7 mouse cellular contexts compared by ENCODE assay signal in the genomic region with DNA sequence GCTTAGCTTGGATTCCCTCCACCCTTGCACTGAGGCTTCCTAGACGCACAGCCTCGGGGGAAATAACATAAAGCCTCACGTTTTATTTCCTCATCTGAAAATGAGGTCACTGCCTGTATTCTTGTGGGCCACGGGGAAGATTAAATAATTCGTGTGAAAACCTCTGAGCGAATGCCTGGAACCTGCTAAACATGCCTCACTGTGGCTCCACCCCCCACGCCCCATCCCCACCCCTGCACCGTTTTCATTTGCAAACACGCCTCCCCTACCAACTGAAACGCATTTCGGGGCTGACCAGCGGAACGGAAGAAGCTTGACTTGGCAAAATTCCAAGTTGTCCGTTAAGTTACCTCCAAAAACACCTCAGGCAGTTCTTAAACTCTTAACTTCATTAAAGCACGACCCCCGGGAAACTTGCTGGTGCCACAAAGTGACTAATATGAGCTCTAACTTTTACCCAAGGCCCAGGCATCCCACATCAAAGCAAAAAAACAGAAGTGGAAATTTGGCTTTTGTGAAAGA. TPM values are rescaled to one million over a fixed set of nuclear protein-coding genes. Genes with fewer than 3 reads are reported as not detected.
DNase-seq lines count a peak whose midpoint lies in the region; ATAC-seq and TF ChIP-seq lines count a peak whose summit lies in the region.

No protein-coding gene starts in this region.

- no peak for TF ChIP-seq CTCF in spleen, adult 2 months (IDR thresholded peaks at IDR 0.05; ENCODE audit: extremely low read depth, insufficient read depth, insufficient read length, insufficient replicate concordance)
- no peak for TF ChIP-seq CTCF in layer of hippocampus, adult 2 months (conservative IDR thresholded peaks at IDR 0.05)

- H3K9me3 ChIP-seq in embryonic facial prominence, embryonic 12.5 days: no peaks in the 10 kb centered on the region
- H3K9me3 ChIP-seq in intestine, embryonic 16.5 days (ENCODE audit: control insufficient read depth, low read length): no peaks in the 10 kb centered on the region
- H3K9me3 ChIP-seq in neural tube, embryonic 12.5 days: no peaks in the 10 kb centered on the region

- no peak overlapping the region for H3K4me3 ChIP-seq in spleen, adult 2 months (ENCODE audit: extremely low read depth, insufficient read depth, insufficient read length)
- H3K4me3 ChIP-seq in embryonic facial prominence, embryonic 12.5 days: peak overlapping the region; percentile 5; the same call in 1 of the 2 replicates
- H3K4me3 ChIP-seq in intestine, embryonic 16.5 days (ENCODE audit: low read length): peak overlapping the region; percentile 14; the same call in 1 of the 2 replicates
- no peak overlapping the region for H3K4me3 ChIP-seq in neural tube, embryonic 12.5 days
- no peak overlapping the region for H3K4me3 ChIP-seq in layer of hippocampus, adult 2 months

- no peak for TF ChIP-seq POLR2A in spleen, adult 2 months (IDR thresholded peaks at IDR 0.05; ENCODE audit: low read depth, low read length)

- H3K4me1 ChIP-seq in spleen, adult 2 months (ENCODE audit: control insufficient read depth, insufficient read depth, insufficient read length): peaks cover 31% of the 10 kb centered on the region; the same call in 1 of the 2 replicates
- H3K4me1 ChIP-seq in embryonic facial prominence, embryonic 12.5 days: peaks cover 17% of the 10 kb centered on the region
- H3K4me1 ChIP-seq in intestine, embryonic 16.5 days (ENCODE audit: control insufficient read depth, insufficient read depth, low read length): peaks cover 25% of the 10 kb centered on the region
- peaks cover 6% of the 10 kb centered on the region; the same call in 1 of the 2 replicates for H3K4me1 ChIP-seq in neural tube, embryonic 12.5 days

- peak overlapping the region; percentile 41 for H3K4me2 ChIP-seq in embryonic facial prominence, embryonic 12.5 days (replicated peaks)
- peak overlapping the region; percentile 52 for H3K4me2 ChIP-seq in intestine, embryonic 16.5 days (ENCODE audit: low read depth, low read length)
- peak overlapping the region; percentile 42 for H3K4me2 ChIP-seq in neural tube, embryonic 12.5 days (replicated peaks)

- DNase-seq in spleen, adult 2 months (ENCODE audit: low read depth in 1 of 2, low spot score in 2 of 2): no peak
- DNase-seq in spleen, postnatal 14 days (ENCODE audit: low spot score in 2 of 2): no peak
- DNase-seq in right cerebral cortex, postnatal 10 days (ENCODE audit: low spot score in 2 of 2): no peak
- no peak for DNase-seq in layer of hippocampus, adult 2 months (ENCODE audit: low spot score in 2 of 2)

- H3K27me3 ChIP-seq in spleen, adult 2 months (ENCODE audit: control insufficient read depth, insufficient read depth, low read length): no peaks in the 10 kb centered on the region
- no peaks in the 10 kb centered on the region for H3K27me3 ChIP-seq in embryonic facial prominence, embryonic 12.5 days
- H3K27me3 ChIP-seq in intestine, embryonic 16.5 days (replicated peaks; ENCODE audit: control insufficient read depth, insufficient read depth, low read length): no peaks in the 10 kb centered on the region
- H3K27me3 ChIP-seq in neural tube, embryonic 12.5 days (replicated peaks): no peaks in the 10 kb centered on the region

- peaks cover 8% of the 10 kb centered on the region; the same call in 1 of the 2 replicates for H3K36me3 ChIP-seq in spleen, adult 2 months (ENCODE audit: control insufficient read depth, insufficient read depth, low read length)
- no peaks in the 10 kb centered on the region for H3K36me3 ChIP-seq in embryonic facial prominence, embryonic 12.5 days
- no peaks in the 10 kb centered on the region for H3K36me3 ChIP-seq in intestine, embryonic 16.5 days (ENCODE audit: control insufficient read depth, insufficient read depth, low read length)
- H3K36me3 ChIP-seq in neural tube, embryonic 12.5 days: no peaks in the 10 kb centered on the region

- no peak for ATAC-seq in embryonic facial prominence, embryonic 12.5 days (ENCODE audit: insufficient number of reproducible peaks, insufficient read depth, low FRiP score, low TSS enrichment)
- ATAC-seq in intestine, embryonic 16.5 days: no peak
- no peak for ATAC-seq in neural tube, embryonic 12.5 days (ENCODE audit: low FRiP score, low read depth)

- H3K9ac ChIP-seq in embryonic facial prominence, embryonic 12.5 days: no peak overlapping the region
- H3K9ac ChIP-seq in intestine, embryonic 16.5 days (ENCODE audit: low read depth, low read length): 0 out of 2 replicates have a peak overlapping the region, but pooled peaks have one; percentile 14
- no peak overlapping the region for H3K9ac ChIP-seq in neural tube, embryonic 12.5 days

- H3K27ac ChIP-seq in spleen, adult 2 months (ENCODE audit: insufficient read depth, low read length): peak overlapping the region; percentile 37; the same call in 1 of the 2 replicates
- no peak overlapping the region for H3K27ac ChIP-seq in embryonic facial prominence, embryonic 12.5 days
- H3K27ac ChIP-seq in intestine, embryonic 16.5 days (ENCODE audit: low read length): no peak overlapping the region
- no peak overlapping the region for H3K27ac ChIP-seq in neural tube, embryonic 12.5 days
- no peak overlapping the region for H3K27ac ChIP-seq in layer of hippocampus, adult 2 months

- 5% methylated on average over 16 of the region's 16 CpGs for WGBS in spleen, adult 2 months
- WGBS in embryonic facial prominence, embryonic 12.5 days: 18% methylated on average over 16 of the region's 16 CpGs
- WGBS in intestine, embryonic 16.5 days: 21% methylated on average over 16 of the region's 16 CpGs
- 39% methylated on average over 16 of the region's 16 CpGs for WGBS in neural tube, embryonic 12.5 days

RNA-seq across cellular contexts. Expression of gene Dapp1, which starts 25.7 kb away (rescaled TPM):
- 11.9 and 13.5 TPM in 2 replicates for polyA plus RNA-seq in spleen, adult 2 months (2012; rRNA removed)
- polyA plus RNA-seq in embryonic facial prominence, embryonic 12.5 days (2016; fragmentation: Nextera tagmentation; extraction: Ambion mirVana): 3.9 and 4.1 TPM in 2 replicates
- 35.8 and 41.6 TPM in 2 replicates for polyA plus RNA-seq in intestine, embryonic 16.5 days (2015; fragmentation: Nextera tagmentation; extraction: Ambion mirVana)
- polyA plus RNA-seq in neural tube, embryonic 12.5 days (2016; fragmentation: Nextera tagmentation; extraction: Ambion mirVana): 1.6 and 2.2 TPM in 2 replicates
- 1 to 10 TPM; 4.2 to 5.6 TPM for total RNA-seq in layer of hippocampus, adult 2 months (2021)

RNA-seq across cellular contexts. Expression of gene Lamtor3, which starts 37.3 kb away (rescaled TPM):
- 14.9 and 15.7 TPM in 2 replicates for polyA plus RNA-seq in spleen, adult 2 months (2012; rRNA removed)
- 96.8 and 102 TPM in 2 replicates for polyA plus RNA-seq in embryonic facial prominence, embryonic 12.5 days (2016; fragmentation: Nextera tagmentation; extraction: Ambion mirVana)
- 160 and 162 TPM in 2 replicates for polyA plus RNA-seq in intestine, embryonic 16.5 days (2015; fragmentation: Nextera tagmentation; extraction: Ambion mirVana)
- 94.8 and 101 TPM in 2 replicates for polyA plus RNA-seq in neural tube, embryonic 12.5 days (2016; fragmentation: Nextera tagmentation; extraction: Ambion mirVana)
- 10 to 100 TPM; 64.4 to 65.3 TPM for total RNA-seq in layer of hippocampus, adult 2 months (2021)

Comparison
In these comparisons a context has a peak if more than half of its experiments do, and no peak if none do; other contexts are left out.
1. H3K4me3 ChIP-seq: peak in embryonic facial prominence, embryonic 12.5 days (single experiment) and intestine, embryonic 16.5 days (single experiment); none in spleen, adult 2 months (single experiment), neural tube, embryonic 12.5 days (single experiment) and layer of hippocampus, adult 2 months (single experiment).
2. Peak in every context shown above with its lines, with median percentiles within 50 percentile points of each other: H3K4me2 ChIP-seq.